In the genomic region with DNA sequence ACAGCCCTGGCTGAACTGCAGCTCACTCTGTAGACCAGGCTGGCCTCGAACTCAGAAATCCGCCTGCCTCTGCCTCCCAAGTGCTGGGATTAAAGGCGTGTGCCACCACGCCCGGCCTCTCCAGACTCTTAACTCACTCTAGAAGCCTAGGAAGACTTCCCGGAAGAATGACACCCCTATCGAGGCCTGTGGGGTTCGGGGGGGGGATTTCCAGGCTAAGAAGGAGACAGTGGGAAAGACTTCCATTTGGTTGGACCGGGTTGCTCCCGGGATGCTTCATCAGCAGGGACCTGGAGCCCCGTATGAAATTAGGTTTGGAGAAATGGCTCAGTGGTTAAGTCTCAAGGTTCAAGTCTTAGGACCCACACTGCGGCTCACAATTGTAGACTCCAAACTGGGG, we compare ENCODE assay signal across 8 mouse cellular contexts. TPM values are rescaled to one million over a fixed set of nuclear protein-coding genes. Genes with fewer than 3 reads are reported as not detected.
DNase-seq lines count a peak whose midpoint lies in the region; ATAC-seq lines count a peak whose summit lies in the region.

No protein-coding gene starts in this region.

- DNase-seq in heart, postnatal 14 days, result no peak
- peak; percentile 35 for DNase-seq in R1 (ENCODE audit: low read depth, low spot score)
- no peak for DNase-seq in cerebellum, postnatal 4 days (ENCODE audit: low spot score in 2 of 2)
- no peak for DNase-seq in adrenal gland, postnatal 14 days
- no peak for DNase-seq in natural killer cell, adult 2 months (ENCODE audit: low spot score in 2 of 2)

- no peaks in the 10 kb centered on the region for H3K27me3 ChIP-seq in heart, embryonic 11.5 days (ENCODE audit: control insufficient read depth, insufficient read depth, low read length)
- H3K27me3 ChIP-seq in hindbrain, embryonic 16.5 days (replicated peaks; ENCODE audit: control insufficient read depth, insufficient read depth, low read length), result no peaks in the 10 kb centered on the region
- no peaks in the 10 kb centered on the region for H3K27me3 ChIP-seq in midbrain, embryonic 15.5 days (replicated peaks)

- ATAC-seq in heart, embryonic 11.5 days (replicated peaks; ENCODE audit: insufficient number of reproducible peaks, low FRiP score, low TSS enrichment), result no peak
- no peak for ATAC-seq in hindbrain, embryonic 16.5 days
- ATAC-seq in midbrain, embryonic 15.5 days (replicated peaks), result no peak

- intact Hi-C loops in heart, postnatal 14 days (cut with DNase I), result no loop called here

- H3K9ac ChIP-seq in heart, embryonic 11.5 days (ENCODE audit: low read depth, low read length), result peak overlapping the region; percentile 91
- H3K9ac ChIP-seq in hindbrain, embryonic 16.5 days (ENCODE audit: low read depth, low read length), result peak overlapping the region; percentile 60; the same call in 1 of the 2 replicates
- H3K9ac ChIP-seq in midbrain, embryonic 15.5 days, result no peak overlapping the region; the same call in 1 of the 2 replicates

- H3K9me3 ChIP-seq in heart, embryonic 11.5 days (replicated peaks; ENCODE audit: control insufficient read depth, low read length), result no peaks in the 10 kb centered on the region
- H3K9me3 ChIP-seq in hindbrain, embryonic 16.5 days (ENCODE audit: control insufficient read depth, low read length), result no peaks in the 10 kb centered on the region
- H3K9me3 ChIP-seq in midbrain, embryonic 15.5 days, result no peaks in the 10 kb centered on the region

- WGBS in heart, embryonic 11.5 days (ENCODE audit: insufficient replicate concordance), result 82% methylated on average over 12 of the region's 12 CpGs
- 88% methylated on average over 12 of the region's 12 CpGs for WGBS in hindbrain, embryonic 16.5 days
- WGBS in midbrain, embryonic 15.5 days, result 92% methylated on average over 12 of the region's 12 CpGs

- H3K27ac ChIP-seq in heart, embryonic 11.5 days (ENCODE audit: low read depth, low read length), result no peak overlapping the region
- peak overlapping the region; percentile 62 for H3K27ac ChIP-seq in hindbrain, embryonic 16.5 days (ENCODE audit: low read depth, low read length)
- peak overlapping the region; percentile 74 for H3K27ac ChIP-seq in midbrain, embryonic 15.5 days

- H3K36me3 ChIP-seq in heart, embryonic 11.5 days (ENCODE audit: control insufficient read depth, insufficient read depth, low read length), result no peaks in the 10 kb centered on the region
- no peaks in the 10 kb centered on the region for H3K36me3 ChIP-seq in hindbrain, embryonic 16.5 days (ENCODE audit: control insufficient read depth, insufficient read depth, low read length)
- H3K36me3 ChIP-seq in midbrain, embryonic 15.5 days (replicated peaks), result no peaks in the 10 kb centered on the region

- peaks cover 11% of the 10 kb centered on the region for H3K4me1 ChIP-seq in heart, embryonic 11.5 days (ENCODE audit: control insufficient read depth, insufficient read depth, low read length)
- peaks cover 10% of the 10 kb centered on the region for H3K4me1 ChIP-seq in hindbrain, embryonic 16.5 days (ENCODE audit: control insufficient read depth, insufficient read depth, low read depth, low read length)
- peaks cover 16% of the 10 kb centered on the region for H3K4me1 ChIP-seq in midbrain, embryonic 15.5 days

- peak overlapping the region; percentile 86 for H3K4me3 ChIP-seq in heart, embryonic 11.5 days (ENCODE audit: low read depth, low read length)
- H3K4me3 ChIP-seq in hindbrain, embryonic 16.5 days (ENCODE audit: low read length), result peak overlapping the region; percentile 86
- peak overlapping the region; percentile 86 for H3K4me3 ChIP-seq in midbrain, embryonic 15.5 days

- H3K4me2 ChIP-seq in heart, embryonic 11.5 days, result peak overlapping the region; percentile 96
- H3K4me2 ChIP-seq in hindbrain, embryonic 16.5 days (ENCODE audit: low read length), result peak overlapping the region; percentile 80
- peak overlapping the region; percentile 85 for H3K4me2 ChIP-seq in midbrain, embryonic 15.5 days

RNA-seq across cellular contexts. Expression of a gene that starts 9.3 kb away (rescaled TPM):
- polyA plus RNA-seq in heart, embryonic 11.5 days (2014; fragmentation: Nextera tagmentation; extraction: Ambion mirVana), result 14.5 and 15.3 TPM in 2 replicates
- 1 to 10 TPM; 6.0 to 7.4 TPM for total RNA-seq in heart, postnatal 14 days (2021)
- 20.2 and 20.9 TPM in 2 replicates for polyA plus RNA-seq in hindbrain, embryonic 16.5 days (2015; fragmentation: Nextera tagmentation; extraction: Ambion mirVana)
- 23.2 and 25.1 TPM in 2 replicates for polyA plus RNA-seq in midbrain, embryonic 15.5 days (2015; fragmentation: Nextera tagmentation; extraction: Ambion mirVana)
- 16.2 and 35.8 TPM in 2 replicates for total RNA-seq in adrenal gland, postnatal 14 days (2021)

RNA-seq across cellular contexts. Expression of a gene that starts 18.2 kb away (rescaled TPM):
- polyA plus RNA-seq in heart, embryonic 11.5 days (2014; fragmentation: Nextera tagmentation; extraction: Ambion mirVana), result 53.8 and 61.2 TPM in 2 replicates
- 10 to 100 TPM; 30.7 to 31.3 TPM for total RNA-seq in heart, postnatal 14 days (2021)
- polyA plus RNA-seq in hindbrain, embryonic 16.5 days (2015; fragmentation: Nextera tagmentation; extraction: Ambion mirVana), result 63.6 and 69.4 TPM in 2 replicates
- 73.5 and 76.5 TPM in 2 replicates for polyA plus RNA-seq in midbrain, embryonic 15.5 days (2015; fragmentation: Nextera tagmentation; extraction: Ambion mirVana)
- 67.4 and 79.7 TPM in 2 replicates for total RNA-seq in adrenal gland, postnatal 14 days (2021)

RNA-seq across cellular contexts. Expression of a gene that starts 26.2 kb away (rescaled TPM):
- 26.4 and 29.1 TPM in 2 replicates for polyA plus RNA-seq in heart, embryonic 11.5 days (2014; fragmentation: Nextera tagmentation; extraction: Ambion mirVana)
- total RNA-seq in heart, postnatal 14 days (2021), result 10 to 100 TPM; 37.4 to 39.4 TPM
- polyA plus RNA-seq in hindbrain, embryonic 16.5 days (2015; fragmentation: Nextera tagmentation; extraction: Ambion mirVana), result 58.5 and 58.6 TPM in 2 replicates
- polyA plus RNA-seq in midbrain, embryonic 15.5 days (2015; fragmentation: Nextera tagmentation; extraction: Ambion mirVana), result 54.7 and 57.2 TPM in 2 replicates
- 29.8 and 39.3 TPM in 2 replicates for total RNA-seq in adrenal gland, postnatal 14 days (2021)

RNA-seq across cellular contexts. Expression of a gene that starts 46.1 kb away (rescaled TPM):
- polyA plus RNA-seq in heart, embryonic 11.5 days (2014; fragmentation: Nextera tagmentation; extraction: Ambion mirVana), result 0.32 and 0.46 TPM in 2 replicates
- not detected for total RNA-seq in heart, postnatal 14 days (2021)
- 2.6 and 3.4 TPM in 2 replicates for polyA plus RNA-seq in hindbrain, embryonic 16.5 days (2015; fragmentation: Nextera tagmentation; extraction: Ambion mirVana)
- polyA plus RNA-seq in midbrain, embryonic 15.5 days (2015; fragmentation: Nextera tagmentation; extraction: Ambion mirVana), result 3.4 and 4.1 TPM in 2 replicates
- total RNA-seq in adrenal gland, postnatal 14 days (2021), result not detected in 2 replicates

RNA-seq across cellular contexts. Expression of a gene that starts 48.3 kb away (rescaled TPM):
- polyA plus RNA-seq in heart, embryonic 11.5 days (2014; fragmentation: Nextera tagmentation; extraction: Ambion mirVana), result 113 and 127 TPM in 2 replicates
- total RNA-seq in heart, postnatal 14 days (2021), result 100 to 1,000 TPM; 148 to 162 TPM
- polyA plus RNA-seq in hindbrain, embryonic 16.5 days (2015; fragmentation: Nextera tagmentation; extraction: Ambion mirVana), result 34.2 and 39.5 TPM in 2 replicates
- polyA plus RNA-seq in midbrain, embryonic 15.5 days (2015; fragmentation: Nextera tagmentation; extraction: Ambion mirVana), result 32.4 and 32.8 TPM in 2 replicates
- total RNA-seq in adrenal gland, postnatal 14 days (2021), result 105 and 106 TPM in 2 replicates
